Mouse (Mus musculus) lung, embryonic 14.5 days (tissue): ENCODE data around the gene Pcnx. TPM values are rescaled to one million over a fixed set of nuclear protein-coding genes. Genes with fewer than 3 reads are reported as not detected.

Experiments
- ATAC-seq: fragments of 200-750 bp; cut with Nextera tagmentation; 2 replicates; pipeline ENCODE4 v1.8.0; 2017; ENCODE audit warnings: mild to moderate bottlenecking, moderate TSS enrichment, moderate library complexity; ENCODE audit not compliant: insufficient read depth
- DNase-seq: peaks from one replicate; pipeline ENCODE4 v3.0.0-alpha.2; 2015
- H3K27ac ChIP-seq: fragments of 300-500 bp; sonication (generic); 2 replicates; pipeline ENCODE4 v1.5.1; 2014; ENCODE audit warnings: low read depth, mild to moderate bottlenecking, moderate library complexity
- H3K27me3 ChIP-seq: fragments of 300-500 bp; sonication (generic); 2 replicates; pipeline ENCODE4 v1.6.1; 2014; ENCODE audit warnings: low read length, control low read depth; ENCODE audit not compliant: insufficient read depth
- H3K36me3 ChIP-seq: fragments of 300-500 bp; sonication (generic); 2 replicates; pipeline ENCODE4 v1.6.1; 2014; ENCODE audit warnings: control low read depth; ENCODE audit not compliant: insufficient read depth
- H3K4me1 ChIP-seq: fragments of 300-500 bp; sonication (generic); 2 replicates; pipeline ENCODE4 v1.6.1; 2014; ENCODE audit warnings: antibody characterized with exemption, control low read depth; ENCODE audit not compliant: insufficient read depth
- H3K4me2 ChIP-seq: fragments of 300-500 bp; sonication (generic); 2 replicates; pipeline ENCODE4 v1.6.1; 2014; ENCODE audit warnings: mild to moderate bottlenecking
- H3K4me3 ChIP-seq: fragments of 300-500 bp; sonication (generic); 2 replicates; pipeline ENCODE4 v1.5.1; 2014; ENCODE audit warnings: low read depth, low read length
- H3K9ac ChIP-seq: fragments of 300-500 bp; sonication (generic); 2 replicates; pipeline ENCODE4 v1.6.1; 2014
- H3K9me3 ChIP-seq: fragments of 300-500 bp; sonication (generic); 2 replicates; pipeline ENCODE4 v1.6.1; 2016; ENCODE audit warnings: low read depth, low read length, control low read depth
- CTCF ChIP-seq: IDR thresholded peaks from 2 replicates; pipeline ENCODE4 v1.5.1; 2016; ENCODE audit warnings: antibody characterized with exemption, low read depth
- WGBS: fragments of 180-500 bp; shearing (Covaris S2); extraction: QIAGEN DNeasy Blood & Tissue Kit; methylation state at CpG from one replicate; pipeline ENCODE4 v1.1.7; 2014; 5-methylcytosine and 5-hydroxymethylcytosine counted together
- polyA plus RNA-seq: library from polyadenylated mRNA; unstranded; fragments of >200 nt; fragmentation: Nextera tagmentation; extraction: Ambion mirVana; gene quantifications from 2 replicates; pipeline ENCODE4 v1.2.1, GENCODE M21; 2014

Pcnx gene
- polyA plus RNA-seq, 1 experiment from 2014 or later, result 17.4 TPM

DNA sequence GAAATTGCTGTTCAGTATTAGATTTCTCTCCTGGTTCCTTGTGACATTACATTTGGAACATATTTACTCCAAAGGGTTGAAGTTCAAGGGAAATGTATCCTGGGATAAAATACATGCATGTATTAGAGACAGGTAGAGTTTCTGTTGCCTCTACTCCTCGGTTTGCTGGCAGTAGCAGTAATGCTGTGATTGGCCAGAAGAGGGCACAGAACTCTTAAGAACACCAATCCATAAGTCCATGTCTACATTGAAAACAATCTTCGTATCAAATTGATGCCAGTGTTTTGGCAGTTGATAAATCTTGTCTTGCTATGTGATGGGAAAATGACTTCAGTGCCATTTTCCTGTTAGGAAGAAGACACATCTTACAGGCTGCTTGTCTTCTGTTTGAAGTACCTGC lies 115.0 kb downstream of the Pcnx start:
- Histone ChIP-seq H3K9me3 (no peaks in the 10 kb centered on the region), H3K4me3 (no peak overlapping the region), H3K27ac (no peak overlapping the region), H3K4me2 (no peak overlapping the region), H3K4me1 (no peaks in the 10 kb centered on the region), H3K9ac (no peak overlapping the region), H3K27me3 (no peaks in the 10 kb centered on the region), H3K36me3 (peaks cover 70% of the 10 kb centered on the region)
- no peak for ATAC-seq
- TF ChIP-seq CTCF, result peak; percentile 68
- DNase-seq, result peak; percentile 66
- WGBS, result 54% methylated on average over 2 of the region's 2 CpGs

DNA sequence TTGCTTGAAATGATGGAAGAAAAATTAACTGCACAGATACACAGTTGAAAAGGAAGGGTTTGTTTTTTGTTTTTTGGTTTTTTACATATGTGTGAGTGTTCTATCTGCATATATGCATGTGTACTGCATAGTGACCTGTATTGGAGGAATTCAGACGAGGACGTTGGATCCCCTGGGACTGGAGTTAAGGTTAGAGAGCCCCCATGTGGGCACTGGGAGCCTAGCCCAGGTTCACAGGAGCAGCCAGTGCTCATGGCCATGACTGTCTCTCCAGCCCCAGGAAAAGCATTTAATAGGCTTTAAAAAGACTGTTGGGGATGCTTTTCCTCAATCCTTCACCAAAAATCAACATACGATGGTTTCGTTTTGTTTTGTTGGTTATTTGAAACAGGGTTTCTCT lies 117.5 kb downstream of the Pcnx start:
- peak; percentile 24; the same call in 1 of the 2 replicates for TF ChIP-seq CTCF
- H3K36me3 ChIP-seq, result peaks cover 83% of the 10 kb centered on the region
- no peak overlapping the region for H3K27ac ChIP-seq

GRCm38 (mm10) chr12:81979312-81979711 lies 119.5 kb downstream of the Pcnx start:
- H3K36me3 ChIP-seq, result peaks cover 84% of the 10 kb centered on the region
- no peak for DNase-seq
- H3K27ac ChIP-seq, result no peak overlapping the region
- no peak overlapping the region for H3K9ac ChIP-seq
- H3K27me3 ChIP-seq, result no peaks in the 10 kb centered on the region
- H3K9me3 ChIP-seq, result no peaks in the 10 kb centered on the region
- no peak for ATAC-seq
- 61% methylated on average over 2 of the region's 2 CpGs for WGBS
- no peak overlapping the region for H3K4me3 ChIP-seq
- no peak overlapping the region for H3K4me2 ChIP-seq
- H3K4me1 ChIP-seq, result no peaks in the 10 kb centered on the region
- no peak for TF ChIP-seq CTCF

More for the DNA sequence above, 117.5 kb downstream of the Pcnx start:
- ATAC-seq (no peak), DNase-seq (peak; percentile 22)
- H3K4me1 ChIP-seq, result no peaks in the 10 kb centered on the region
- no peak overlapping the region for H3K4me3 ChIP-seq
- no peak overlapping the region for H3K4me2 ChIP-seq
- H3K27me3 ChIP-seq, result no peaks in the 10 kb centered on the region
- no peaks in the 10 kb centered on the region for H3K9me3 ChIP-seq
- no peak overlapping the region for H3K9ac ChIP-seq
- 73% methylated on average over 4 of the region's 4 CpGs for WGBS

DNA sequence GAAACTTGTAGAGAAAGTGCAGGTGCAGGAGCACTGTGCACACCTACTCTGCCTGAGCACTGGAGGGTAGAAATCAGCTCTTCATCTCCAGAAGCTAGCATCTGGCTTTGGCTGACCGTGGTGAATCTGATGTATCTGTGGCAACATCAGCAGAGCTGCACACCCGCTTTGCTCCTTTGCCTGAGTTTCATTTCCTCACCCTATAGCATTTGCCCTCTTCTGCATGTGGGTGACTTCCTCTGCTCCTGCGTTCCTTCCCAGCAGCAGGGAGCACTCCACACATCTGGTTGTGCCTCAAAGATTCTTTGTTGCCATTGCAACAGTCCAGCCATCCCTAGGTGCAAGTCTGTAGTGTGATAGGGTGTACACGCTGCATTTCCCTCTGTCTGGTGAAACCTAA lies 132.3 kb downstream of the Pcnx start:
- WGBS, result 84% methylated on average over 4 of the region's 4 CpGs
- Histone ChIP-seq H3K9me3 (no peaks in the 10 kb centered on the region), H3K4me1 (no peaks in the 10 kb centered on the region), H3K9ac (no peak overlapping the region), H3K27me3 (no peaks in the 10 kb centered on the region), H3K36me3 (peaks cover 78% of the 10 kb centered on the region), H3K4me2 (no peak overlapping the region), H3K27ac (no peak overlapping the region), H3K4me3 (no peak overlapping the region)
- ATAC-seq, result no peak
- no peak for TF ChIP-seq CTCF
- no peak for DNase-seq

- Histone ChIP-seq H3K4me3 (no peak overlapping the region), H3K9me3 (no peaks in the 10 kb centered on the region), H3K27ac (no peak overlapping the region), H3K4me2 (no peak overlapping the region), H3K36me3 (peaks cover 76% of the 10 kb centered on the region), H3K27me3 (no peaks in the 10 kb centered on the region), H3K4me1 (no peaks in the 10 kb centered on the region), H3K9ac (no peak overlapping the region)
- WGBS, result 75% methylated on average over 6 of the region's 6 CpGs
- TF ChIP-seq CTCF, result no peak
- no peak for ATAC-seq
- no peak for DNase-seq
These were observed 133.2 kb downstream of the Pcnx start for GRCm38 (mm10) chr12:81992996-81993395.

DNA sequence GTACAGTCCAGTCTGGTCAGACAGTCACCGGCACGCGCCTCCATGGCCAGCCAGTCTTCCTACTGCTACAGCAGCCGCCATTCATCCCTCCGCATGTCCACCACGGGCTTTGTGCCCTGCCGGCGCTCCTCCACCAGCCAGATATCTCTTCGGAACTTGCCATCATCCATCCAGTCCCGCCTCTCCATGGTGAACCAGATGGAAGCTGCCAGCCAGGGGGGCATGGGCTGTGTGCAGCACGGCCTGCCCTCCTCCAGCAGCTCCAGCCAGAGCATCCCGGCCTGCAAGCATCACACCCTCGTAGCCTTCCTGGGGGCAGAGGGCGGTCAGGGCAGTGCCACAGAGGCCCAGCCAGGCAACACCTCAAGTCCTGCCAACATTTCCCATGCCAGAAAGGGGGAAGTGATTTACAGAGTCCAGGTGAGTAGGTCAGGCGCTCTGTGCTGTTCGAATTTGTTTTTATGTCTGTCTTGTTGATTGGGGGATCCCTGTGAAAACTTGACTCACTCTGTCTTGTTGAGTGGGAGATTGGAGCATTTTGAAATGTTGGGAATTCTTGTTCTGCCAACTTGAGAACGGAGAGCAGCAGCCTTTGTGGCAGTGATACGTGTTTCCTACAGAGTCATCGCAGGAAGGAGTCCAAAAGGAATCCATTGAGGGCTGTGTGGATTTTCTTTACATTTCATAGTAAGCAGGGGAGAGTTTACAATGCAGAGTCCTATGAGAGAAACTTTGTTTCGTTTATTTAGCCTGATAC lies 135.3 kb downstream of the Pcnx start:
- 78% methylated on average over 20 of the region's 20 CpGs for WGBS
- H3K36me3 ChIP-seq, result peaks cover 64% of the 10 kb centered on the region

DNA sequence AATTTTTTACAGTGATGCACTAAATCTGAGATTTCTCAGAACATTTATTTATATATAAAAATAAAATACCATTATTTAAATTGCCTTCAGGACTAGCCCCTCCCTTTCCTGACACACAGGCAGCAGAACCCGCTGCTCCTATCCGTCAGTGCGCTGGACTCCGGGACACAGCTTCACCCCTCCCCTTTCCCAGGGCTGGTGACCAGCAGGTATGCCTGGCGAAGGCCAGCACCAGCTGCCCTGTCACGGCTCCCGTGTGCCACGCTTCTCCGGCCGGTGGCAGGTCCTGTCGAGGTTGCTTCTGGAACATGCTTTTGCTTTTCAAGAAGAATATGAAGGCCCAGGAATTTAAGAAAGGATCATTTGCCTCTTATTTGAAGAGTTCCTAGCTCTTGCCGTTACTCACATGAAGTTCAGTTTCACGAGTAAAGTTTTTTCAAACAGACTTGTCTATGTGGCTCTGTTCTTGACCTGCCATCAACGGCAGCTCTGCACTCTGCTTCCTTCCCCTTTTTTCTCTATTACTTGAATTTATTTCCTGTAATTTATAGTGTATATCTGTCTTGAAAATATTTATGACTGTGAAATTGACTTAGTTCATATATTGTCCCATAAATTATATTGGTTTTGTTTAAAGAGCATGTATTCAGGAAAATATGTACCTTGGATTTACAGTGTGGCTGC lies 137.0 kb downstream of the Pcnx start:
- 80% methylated on average over 14 of the region's 14 CpGs for WGBS
- H3K27ac ChIP-seq, result no peak overlapping the region
- no peaks in the 10 kb centered on the region for H3K4me1 ChIP-seq
- DNase-seq, result no peak
- H3K4me2 ChIP-seq, result no peak overlapping the region
- no peak overlapping the region for H3K9ac ChIP-seq
- no peak for ATAC-seq
- peaks cover 51% of the 10 kb centered on the region for H3K36me3 ChIP-seq
- H3K4me3 ChIP-seq, result no peak overlapping the region
- no peaks in the 10 kb centered on the region for H3K27me3 ChIP-seq
- no peaks in the 10 kb centered on the region for H3K9me3 ChIP-seq
- TF ChIP-seq CTCF, result no peak

More for the DNA sequence above, 135.3 kb downstream of the Pcnx start:
- DNase-seq (no peak), ATAC-seq (no peak)
- no peaks in the 10 kb centered on the region for H3K27me3 ChIP-seq
- TF ChIP-seq CTCF, result no peak
- H3K9ac ChIP-seq, result no peak overlapping the region
- H3K4me3 ChIP-seq, result no peak overlapping the region
- no peak overlapping the region for H3K4me2 ChIP-seq
- no peaks in the 10 kb centered on the region for H3K9me3 ChIP-seq
- H3K4me1 ChIP-seq, result no peaks in the 10 kb centered on the region
- H3K27ac ChIP-seq, result no peak overlapping the region
